Mouse (Mus musculus): ENCODE results near the gene Kif16b. TPM values are rescaled to one million over a fixed set of nuclear protein-coding genes. Genes with fewer than 3 reads are reported as not detected.

The Kif16b gene
- total RNA-seq, 2 experiments from 2014 or later: 24.5 to 29.7 TPM

- no peak for DNase-seq
- intact Hi-C loops (cut with DNase I; ENCODE audit: low total_unique reads): no loop called here
Observed at GRCm38 (mm10) chr2:142694019-142694935, 207.1 kb downstream of the Kif16b start.

- intact Hi-C loops (cut with DNase I; ENCODE audit: low total_unique reads): no loop called here
- DNase-seq: no peak
Observed at GRCm38 (mm10) chr2:142693461-142693860, 207.9 kb downstream of the Kif16b start.

GRCm38 (mm10) chr2:142689496-142689895, 211.8 kb downstream of the Kif16b start:
- DNase-seq: no peak
- intact Hi-C loops (cut with DNase I; ENCODE audit: low total_unique reads): no loop called here

GRCm38 (mm10) chr2:142687936-142688514, 213.3 kb downstream of the Kif16b start:
- intact Hi-C loops (cut with DNase I; ENCODE audit: low total_unique reads): no loop called here

GRCm38 (mm10) chr2:142682965-142683709, 218.2 kb downstream of the Kif16b start:
- DNase-seq: no peak
- intact Hi-C loops (cut with DNase I; ENCODE audit: low total_unique reads): no loop called here

More at GRCm38 (mm10) chr2:142687936-142688514, 213.3 kb downstream of the Kif16b start:
- no peak for DNase-seq

- DNase-seq: no peak
- intact Hi-C loops (cut with DNase I; ENCODE audit: low total_unique reads): no loop called here
Observed at GRCm38 (mm10) chr2:142668426-142668825, 232.9 kb downstream of the Kif16b start.

- intact Hi-C loops (cut with DNase I; ENCODE audit: low total_unique reads): no loop called here
- no peak for DNase-seq
Observed at GRCm38 (mm10) chr2:142651591-142651990, 249.7 kb downstream of the Kif16b start.

GRCm38 (mm10) chr2:142648023-142648453, 253.3 kb downstream of the Kif16b start:
- intact Hi-C loops (cut with DNase I; ENCODE audit: low total_unique reads): no loop called here

GRCm38 (mm10) chr2:142646863-142647262, 254.5 kb downstream of the Kif16b start:
- DNase-seq: no peak
- intact Hi-C loops (cut with DNase I; ENCODE audit: low total_unique reads): no loop called here

More at GRCm38 (mm10) chr2:142648023-142648453, 253.3 kb downstream of the Kif16b start:
- DNase-seq: no peak

GRCm38 (mm10) chr2:142641766-142642165, 259.6 kb downstream of the Kif16b start:
- no peak for DNase-seq
- intact Hi-C loops (cut with DNase I; ENCODE audit: low total_unique reads): no loop called here

- intact Hi-C loops (cut with DNase I; ENCODE audit: low total_unique reads): no loop called here
- DNase-seq: no peak
Observed at GRCm38 (mm10) chr2:142635606-142636304, 265.6 kb downstream of the Kif16b start.

- intact Hi-C loops (cut with DNase I; ENCODE audit: low total_unique reads): no loop called here
- no peak for DNase-seq
Observed at GRCm38 (mm10) chr2:142633996-142634559, 267.3 kb downstream of the Kif16b start.

GRCm38 (mm10) chr2:142629523-142630312, 271.6 kb downstream of the Kif16b start:
- no peak for DNase-seq
- intact Hi-C loops (cut with DNase I; ENCODE audit: low total_unique reads): no loop called here

GRCm38 (mm10) chr2:142625756-142626155, 275.6 kb downstream of the Kif16b start:
- intact Hi-C loops (cut with DNase I; ENCODE audit: low total_unique reads): no loop called here

GRCm38 (mm10) chr2:142625101-142625500, 276.2 kb downstream of the Kif16b start:
- DNase-seq: no peak
- intact Hi-C loops (cut with DNase I; ENCODE audit: low total_unique reads): no loop called here

More at GRCm38 (mm10) chr2:142625756-142626155, 275.6 kb downstream of the Kif16b start:
- no peak for DNase-seq

- no peak for DNase-seq
Observed at GRCm38 (mm10) chr2:142624254-142624653, 277.1 kb downstream of the Kif16b start.

GRCm38 (mm10) chr2:142621152-142621551, 280.2 kb downstream of the Kif16b start:
- intact Hi-C loops (cut with DNase I; ENCODE audit: low total_unique reads): no loop called here
- no peak for DNase-seq

More at GRCm38 (mm10) chr2:142624254-142624653, 277.1 kb downstream of the Kif16b start:
- intact Hi-C loops (cut with DNase I; ENCODE audit: low total_unique reads): no loop called here

- DNase-seq: no peak
- intact Hi-C loops (cut with DNase I; ENCODE audit: low total_unique reads): no loop called here
Observed at GRCm38 (mm10) chr2:142619926-142620325, 281.4 kb downstream of the Kif16b start.

All from gastrocnemius, postnatal 14 days (tissue).